Mouse (Mus musculus): ENCODE measurements around the gene Kansl1l.

GRCm38 (mm10) chr1:66838184-66839042 lies 21.1 kb upstream of the Kansl1l start:
- TF ChIP-seq CTCF (conservative IDR thresholded peaks at IDR 0.05; ENCODE audit: insufficient read depth, insufficient read length, low read depth, low read length) (peak; percentile 77), POLR2A (IDR thresholded peaks at IDR 0.05; ENCODE audit: low read depth, low read length) (no peak)

All from kidney, adult 2 months (tissue).